Comparison of ENCODE assay signal across 18 mouse cellular contexts in the genomic region with DNA sequence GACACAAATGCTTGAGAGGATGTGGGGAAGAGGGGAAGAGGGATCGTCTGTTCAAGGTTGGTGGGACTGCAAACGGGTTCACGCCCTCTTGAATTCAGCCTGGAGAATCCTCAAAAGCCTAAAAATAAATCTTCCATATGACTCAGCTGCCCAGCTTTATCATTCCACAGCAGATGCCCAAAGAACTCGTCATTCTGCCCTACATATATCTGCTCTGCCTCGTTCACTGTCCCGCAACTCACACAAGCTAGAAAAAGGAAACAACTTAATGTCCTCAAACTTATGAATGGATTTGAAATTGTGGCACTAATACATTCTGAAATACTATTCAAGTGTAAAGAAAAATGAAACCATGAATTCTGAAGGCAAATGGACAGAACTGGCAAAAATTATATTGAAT. TPM values are rescaled to one million over a fixed set of nuclear protein-coding genes. Genes with fewer than 3 reads are reported as not detected.
DNase-seq lines count a peak whose midpoint lies in the region; ATAC-seq and TF ChIP-seq lines count a peak whose summit lies in the region.
"Had no signal": no experiment of that assay in that cellular context is flagged by ENCODE, and none has a peak within 500 bp of the region (broad histone marks: within the 10 kb centered on the region; RNA-seq: fewer than 3 reads in every experiment).

No protein-coding gene starts in this region.

- H3K36me3 ChIP-seq in heart, postnatal 0 days (replicated peaks; ENCODE audit: control insufficient read depth, insufficient read depth, low read length) = peaks cover 12% of the 10 kb centered on the region; the same call in 1 of the 2 replicates
- peaks cover 0 to 15% of the 10 kb centered on the region in 2 experiments; a peak in 2 of 4 replicates for H3K36me3 ChIP-seq in MEL (ENCODE audit: control insufficient read depth in 1 of 2, insufficient read depth in 2 of 2, low read length in 2 of 2)
- H3K36me3 ChIP-seq in forebrain, embryonic 10.5 days (replicated peaks) = peaks cover 16% of the 10 kb centered on the region

- no peak for TF ChIP-seq RAD21 in MEL (IDR thresholded peaks at IDR 0.05; ENCODE audit: low read depth, low read length)

- no peak overlapping the region for H3K27ac ChIP-seq in heart, postnatal 0 days (ENCODE audit: low read depth)
- H3K27ac ChIP-seq in MEL (ENCODE audit: control insufficient read depth, low read depth, low read length) = no peak overlapping the region
- H3K27ac ChIP-seq in forebrain, embryonic 10.5 days = no peak overlapping the region
- H3K27ac ChIP-seq: embryonic facial prominence, embryonic 15.5 days; limb, embryonic 10.5 days; neural tube, embryonic 12.5 days had no signal

- no peaks in the 10 kb centered on the region for H3K9me3 ChIP-seq in heart, postnatal 0 days (replicated peaks; ENCODE audit: control insufficient read depth, low read length)
- H3K9me3 ChIP-seq in MEL (replicated peaks; ENCODE audit: insufficient read depth, low read length) = no peaks in the 10 kb centered on the region
- H3K9me3 ChIP-seq in forebrain, embryonic 10.5 days = no peaks in the 10 kb centered on the region
- H3K9me3 ChIP-seq: embryonic facial prominence, embryonic 15.5 days; limb, embryonic 10.5 days; neural tube, embryonic 12.5 days had no signal

- no peak for TF ChIP-seq CTCF in heart, postnatal 0 days (IDR thresholded peaks at IDR 0.05; ENCODE audit: low read depth)
- no peak for TF ChIP-seq CTCF in MEL (IDR thresholded peaks at IDR 0.05 in 2 of 3, conservative IDR thresholded peaks at IDR 0.05 in 1 of 3; ENCODE audit: control insufficient read depth in 1 of 3, insufficient read depth in 1 of 3, low read depth in 2 of 3, low read length in 3 of 3, poor library complexity in 1 of 3, severe bottlenecking in 1 of 3)

- no peak for TF ChIP-seq EP300 in heart, postnatal 0 days (IDR thresholded peaks at IDR 0.05; ENCODE audit: low read depth)
- peak; percentile 36 to 54; a peak in 2 of 4 replicates for TF ChIP-seq EP300 in MEL (IDR thresholded peaks at IDR 0.05; ENCODE audit: low read depth in 1 of 2, low read length in 2 of 2)

- no peak for DNase-seq in frontal cortex, postnatal 25 days (ENCODE audit: low spot score in 2 of 2)
- peak; percentile 34 for DNase-seq in heart, postnatal 0 days (ENCODE audit: low spot score)
- no peak for DNase-seq in heart, postnatal 14 days
- DNase-seq in MEL (ENCODE audit: low read depth, low spot score) = peak; percentile 70
- DNase-seq in telencephalon, adult 2 months (ENCODE audit: low read depth, low spot score) = peak; percentile 33
- DNase-seq in forebrain, embryonic 10.5 days (ENCODE audit: extremely low spot score, low spot score) = no peak
- DNase-seq: cerebellum, adult 11-12 months; cerebellum, postnatal 14 days; kidney, adult 11 months; lung, adult 18-20 months; lung, postnatal 14 days; thymus, postnatal 36 days had no signal

- 0 out of 2 replicates have a peak overlapping the region, but pooled peaks have one; percentile 30 for H3K4me3 ChIP-seq in heart, postnatal 0 days (ENCODE audit: low read depth, low read length)
- H3K4me3 ChIP-seq in MEL (ENCODE audit: control insufficient read depth in 1 of 2, insufficient read depth in 1 of 2, low read depth in 2 of 2, low read length in 2 of 2) = peak overlapping the region; percentile 42 to 51
- H3K4me3 ChIP-seq in forebrain, embryonic 10.5 days = no peak overlapping the region
- H3K4me3 ChIP-seq: embryonic facial prominence, embryonic 15.5 days; limb, embryonic 10.5 days; neural tube, embryonic 12.5 days had no signal

- intact Hi-C loops in heart, postnatal 14 days (cut with DNase I) = no loop called here

- no peak overlapping the region for H3K9ac ChIP-seq in heart, postnatal 0 days (replicated peaks; ENCODE audit: low read depth, low read length)
- peak overlapping the region; percentile 9; the same call in 1 of the 2 replicates for H3K9ac ChIP-seq in MEL (ENCODE audit: control insufficient read depth, low read depth, low read length, poor library complexity, severe bottlenecking)
- H3K9ac ChIP-seq: embryonic facial prominence, embryonic 15.5 days; neural tube, embryonic 12.5 days had no signal

- H3K4me1 ChIP-seq in heart, postnatal 0 days (ENCODE audit: control insufficient read depth, insufficient read depth) = peaks cover 18% of the 10 kb centered on the region
- peaks cover 0 to 13% of the 10 kb centered on the region in 2 experiments; a peak in 2 of 4 replicates for H3K4me1 ChIP-seq in MEL (ENCODE audit: control insufficient read depth in 1 of 2, insufficient read depth in 2 of 2, low read length in 2 of 2)
- peaks cover 45% of the 10 kb centered on the region for H3K4me1 ChIP-seq in forebrain, embryonic 10.5 days
- H3K4me1 ChIP-seq: embryonic facial prominence, embryonic 15.5 days had no signal

- H3K79me2 ChIP-seq in MEL (ENCODE audit: control insufficient read depth, insufficient read depth, low read length, poor library complexity) = peaks cover 17% of the 10 kb centered on the region

- WGBS in heart, postnatal 0 days = 28% methylated on average over 6 of the region's 6 CpGs
- WGBS in forebrain, embryonic 10.5 days = 84% methylated on average over 6 of the region's 6 CpGs

- TF ChIP-seq POLR2A in MEL (IDR thresholded peaks at IDR 0.05; ENCODE audit: control insufficient read depth in 1 of 2, insufficient read depth in 1 of 2, low read depth in 1 of 2, low read length in 2 of 2, poor library complexity in 1 of 2) = no peak

- ATAC-seq in frontal cortex, adult (ENCODE audit: low TSS enrichment) = peak; percentile 25
- ATAC-seq in heart, postnatal 0 days (ENCODE audit: insufficient read depth, low read depth) = no peak

- H3K4me2 ChIP-seq in heart, postnatal 0 days (ENCODE audit: low read depth, low read length) = peak overlapping the region; percentile 55; the same call in 1 of the 2 replicates
- H3K4me2 ChIP-seq: embryonic facial prominence, embryonic 15.5 days; liver, embryonic 11.5 days; midbrain, embryonic 11.5 days; neural tube, embryonic 12.5 days had no signal

- no peaks in the 10 kb centered on the region for H3K27me3 ChIP-seq in heart, postnatal 0 days (ENCODE audit: control insufficient read depth, insufficient read depth, low read length)
- no peaks in the 10 kb centered on the region for H3K27me3 ChIP-seq in MEL (ENCODE audit: control insufficient read depth in 1 of 2, insufficient read depth in 2 of 2, low read length in 2 of 2)
- H3K27me3 ChIP-seq in forebrain, embryonic 10.5 days (ENCODE audit: poor library complexity, severe bottlenecking) = no peaks in the 10 kb centered on the region
- H3K27me3 ChIP-seq: embryonic facial prominence, embryonic 15.5 days; neural tube, embryonic 12.5 days had no signal

TF ChIP-seq in MEL, 35 proteins besides CTCF, POLR2A, EP300 and RAD21:
- no peak for TF ChIP-seq HCFC1 (IDR thresholded peaks at IDR 0.05; ENCODE audit: low read depth, low read length)
- no peak for TF ChIP-seq ELF1 (IDR thresholded peaks at IDR 0.05; ENCODE audit: low read depth, low read length)
- TF ChIP-seq ZNF384 (IDR thresholded peaks at IDR 0.05; ENCODE audit: low read depth, low read length) = no peak
- TF ChIP-seq TCF12 (IDR thresholded peaks at IDR 0.05; ENCODE audit: low read depth, low read length) = peak; percentile 27; the same call in 1 of the 2 replicates
- peak; percentile 36; the same call in 1 of the 2 replicates for TF ChIP-seq RCOR1 (IDR thresholded peaks at IDR 0.05; ENCODE audit: low read depth, low read length)
- peak; percentile 62 for TF ChIP-seq ETS1 (IDR thresholded peaks at IDR 0.05; ENCODE audit: low read depth, low read length)
- TF ChIP-seq MAFK (IDR thresholded peaks at IDR 0.05; ENCODE audit: borderline replicate concordance, low read depth, low read length) = no peak
- peak; percentile 80 for TF ChIP-seq TAL1 (IDR thresholded peaks at IDR 0.05; ENCODE audit: low read length)
- no peak for TF ChIP-seq E2F4 (IDR thresholded peaks at IDR 0.05; ENCODE audit: borderline replicate concordance, low read depth, low read length)
- TF ChIP-seq MAZ (IDR thresholded peaks at IDR 0.05; ENCODE audit: low read depth, low read length) = no peak
- TF ChIP-seq MEF2A (IDR thresholded peaks at IDR 0.05; ENCODE audit: extremely low read depth, insufficient replicate concordance, low read depth, low read length, poor library complexity, severe bottlenecking) = peak; percentile 62; the same call in 1 of the 2 replicates

RNA-seq across cellular contexts. Expression of gene Trove2, which starts 3.0 kb away (rescaled TPM):
- total RNA-seq in heart, postnatal 0 days (2014; rRNA removed; ENCODE audit: low replicate concordance) = 13.1 and 14.9 TPM in 2 replicates
- polyA plus RNA-seq in heart, postnatal 0 days (2015; fragmentation: Nextera tagmentation; extraction: Ambion mirVana) = 7.5 and 8.6 TPM in 2 replicates
- total RNA-seq in heart, postnatal 14 days (2021) = 1 to 10 TPM; 9.6 to 9.7 TPM
- total RNA-seq in MEL (2012; rRNA removed) = 4.6 and 5.5 TPM in 2 replicates
- polyA plus RNA-seq in MEL (2012; ENCODE audit: insufficient read depth in 1 of 2, insufficient read length in 2 of 2, low read depth in 1 of 2, low replicate concordance in 2 of 2, missing spikeins in 1 of 2) = 1 to 10 TPM in 1 of 2 experiments, not detected in 1; 4.5 TPM
- 33.5 and 36.1 TPM in 2 replicates for polyA plus RNA-seq in forebrain, embryonic 10.5 days (2016; fragmentation: Nextera tagmentation; extraction: Ambion mirVana)

RNA-seq across cellular contexts. Expression of gene Uchl5, which starts 3.2 kb away (rescaled TPM):
- 5.8 and 7.2 TPM in 2 replicates for total RNA-seq in heart, postnatal 0 days (2014; rRNA removed; ENCODE audit: low replicate concordance)
- polyA plus RNA-seq in heart, postnatal 0 days (2015; fragmentation: Nextera tagmentation; extraction: Ambion mirVana) = 46.4 and 49.3 TPM in 2 replicates
- total RNA-seq in heart, postnatal 14 days (2021) = 10 to 100 TPM; 16.2 to 19.3 TPM
- total RNA-seq in MEL (2012; rRNA removed) = 110 and 116 TPM in 2 replicates
- 100 to 1,000 TPM in 1 of 2 experiments, 10 to 100 TPM in 1; 86.5 to 154 TPM for polyA plus RNA-seq in MEL (2012; ENCODE audit: insufficient read depth in 1 of 2, insufficient read length in 2 of 2, low read depth in 1 of 2, low replicate concordance in 2 of 2, missing spikeins in 1 of 2)
- polyA plus RNA-seq in forebrain, embryonic 10.5 days (2016; fragmentation: Nextera tagmentation; extraction: Ambion mirVana) = 122 and 129 TPM in 2 replicates

RNA-seq across cellular contexts. Expression of gene Glrx2, which starts 57.8 kb away (rescaled TPM):
- 5.8 and 9.8 TPM in 2 replicates for total RNA-seq in heart, postnatal 0 days (2014; rRNA removed; ENCODE audit: low replicate concordance)
- 123 and 128 TPM in 2 replicates for polyA plus RNA-seq in heart, postnatal 0 days (2015; fragmentation: Nextera tagmentation; extraction: Ambion mirVana)
- total RNA-seq in heart, postnatal 14 days (2021) = 10 to 100 TPM; 79.0 to 81.9 TPM
- 23.4 and 25.3 TPM in 2 replicates for total RNA-seq in MEL (2012; rRNA removed)
- polyA plus RNA-seq in MEL (2012; ENCODE audit: insufficient read depth in 1 of 2, insufficient read length in 2 of 2, low read depth in 1 of 2, low replicate concordance in 2 of 2, missing spikeins in 1 of 2) = 10 to 100 TPM in 1 of 2 experiments, not detected in 1; 61.6 TPM
- 88.1 and 89.1 TPM in 2 replicates for polyA plus RNA-seq in forebrain, embryonic 10.5 days (2016; fragmentation: Nextera tagmentation; extraction: Ambion mirVana)

Comparison
In these comparisons a context has a peak if more than half of its experiments do, and no peak if none do; other contexts are left out.
1. DNase-seq: peak in heart, postnatal 0 days (single experiment), MEL (single experiment) and telencephalon, adult 2 months (single experiment); none in frontal cortex, postnatal 25 days (0 of 2), heart, postnatal 14 days (0 of 2) and forebrain, embryonic 10.5 days (single experiment).